Mouse (Mus musculus) heart, embryonic 10.5 days (tissue): ENCODE results near the gene 4921501E09Rik. TPM values are rescaled to one million over a fixed set of nuclear protein-coding genes. Genes with fewer than 3 reads are reported as not detected.

Experiments
- polyA plus RNA-seq: library from polyadenylated mRNA; unstranded; fragments of >200 nt; fragmentation: Nextera tagmentation; extraction: Ambion mirVana; gene quantifications from 2 replicates; pipeline ENCODE4 v1.2.1, GENCODE M21; 2016

4921501E09Rik gene
- polyA plus RNA-seq, 1 experiment from 2014 or later = not detected

Other genes starting within 250 kb of the 4921501E09Rik start
- 8.5 and 8.7 TPM in 2 replicates for gene Zfp799, start 237.8 kb downstream of the 4921501E09Rik start, polyA plus RNA-seq
- 4.7 and 5.3 TPM in 2 replicates for gene Zfp870, start 176.4 kb downstream of the 4921501E09Rik start, polyA plus RNA-seq
- not detected in 2 replicates for gene Cyp4f14, start 150.7 kb downstream of the 4921501E09Rik start, polyA plus RNA-seq
- gene Cyp4f13, start 120.7 kb downstream of the 4921501E09Rik start, polyA plus RNA-seq = 8.9 TPM in 2 replicates
- gene Zfp472, start 102.2 kb downstream of the 4921501E09Rik start, polyA plus RNA-seq = 7.7 and 7.8 TPM in 2 replicates
- 8.6 and 8.9 TPM in 2 replicates for gene Zfp952, start 74.9 kb downstream of the 4921501E09Rik start, polyA plus RNA-seq
- gene Zfp763, start 34.7 kb downstream of the 4921501E09Rik start, polyA plus RNA-seq = 7.1 and 8.0 TPM in 2 replicates
- 5.0 and 5.8 TPM in 2 replicates for gene Zfp563, start 21.3 kb upstream of the 4921501E09Rik start, polyA plus RNA-seq
- gene Morc2b, start 71.6 kb upstream of the 4921501E09Rik start, polyA plus RNA-seq = 0.18 TPM in 1 of 2 replicates, not detected in the other
- gene Olfr55, start 100.4 kb upstream of the 4921501E09Rik start, polyA plus RNA-seq = not detected in 2 replicates
- not detected in 2 replicates for gene Olfr239, start 123.2 kb upstream of the 4921501E09Rik start, polyA plus RNA-seq
- gene Olfr1564, start 153.6 kb upstream of the 4921501E09Rik start, polyA plus RNA-seq = 0.13 TPM in 1 of 2 replicates, not detected in the other
- gene Zfp955a, start 187.1 kb upstream of the 4921501E09Rik start, polyA plus RNA-seq = 13.9 and 14.0 TPM in 2 replicates
- gene Olfr63, start 196.6 kb upstream of the 4921501E09Rik start, polyA plus RNA-seq = 0.02 and 0.06 TPM in 2 replicates
- 8.2 and 10.2 TPM in 2 replicates for gene Zfp955b, start 221.5 kb upstream of the 4921501E09Rik start, polyA plus RNA-seq